Mouse (Mus musculus): ENCODE measurements around the gene Dnajc1. TPM values are rescaled to one million over a fixed set of nuclear protein-coding genes. Genes with fewer than 3 reads are reported as not detected.

Gene Dnajc1
- total RNA-seq, 4 experiments from 2014 or later: 14.1 to 17.2 (median 15.5) TPM

DNA sequence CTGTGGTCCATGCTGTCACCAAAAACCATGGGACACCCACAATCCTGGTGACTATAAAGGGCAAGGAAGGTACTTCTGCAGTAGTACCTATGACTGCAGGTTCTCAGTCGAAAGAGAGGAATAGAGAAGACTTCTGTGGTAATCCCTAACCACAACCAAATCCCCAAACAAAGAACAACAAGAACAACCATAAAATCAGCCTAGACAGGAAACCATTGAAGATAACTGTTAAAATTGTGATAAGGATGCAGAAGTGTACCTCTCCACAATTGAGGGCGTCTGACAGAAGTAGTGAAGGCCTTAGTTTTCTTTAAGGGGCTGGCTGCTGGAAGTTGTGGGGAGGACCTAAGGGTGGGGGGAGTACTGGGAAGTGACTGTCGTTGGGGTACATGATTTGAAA is 91.7 kb downstream of the Dnajc1 start:
- DNase-seq (ENCODE audit: low spot score): no peak

DNA sequence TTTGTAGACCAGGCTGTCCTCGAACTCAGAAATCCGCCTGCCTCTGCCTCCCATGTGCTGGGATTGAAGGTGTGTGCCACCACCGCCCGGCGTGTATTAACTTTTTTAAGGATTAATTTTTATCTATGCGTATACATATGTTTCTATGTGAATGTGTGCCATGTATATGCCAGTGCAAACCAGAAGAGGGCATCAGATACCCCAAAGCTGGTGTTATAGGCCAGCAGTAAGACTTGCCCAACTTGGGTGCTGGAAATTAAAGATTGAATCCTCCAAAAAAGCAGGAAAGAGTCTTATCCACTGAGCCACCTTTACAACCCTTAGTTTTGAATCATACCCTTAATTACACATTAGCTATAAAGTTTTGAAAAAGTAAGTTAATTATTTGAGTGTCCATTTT is 107.5 kb downstream of the Dnajc1 start:
- DNase-seq (ENCODE audit: low spot score): no peak

- no peak for DNase-seq (ENCODE audit: low spot score)
Measured at GRCm38 (mm10) chr2:18265736-18266135, 126.9 kb downstream of the Dnajc1 start.

- no peak for DNase-seq (ENCODE audit: low spot score)
Measured at GRCm38 (mm10) chr2:18264579-18264978, 128.1 kb downstream of the Dnajc1 start.

DNA sequence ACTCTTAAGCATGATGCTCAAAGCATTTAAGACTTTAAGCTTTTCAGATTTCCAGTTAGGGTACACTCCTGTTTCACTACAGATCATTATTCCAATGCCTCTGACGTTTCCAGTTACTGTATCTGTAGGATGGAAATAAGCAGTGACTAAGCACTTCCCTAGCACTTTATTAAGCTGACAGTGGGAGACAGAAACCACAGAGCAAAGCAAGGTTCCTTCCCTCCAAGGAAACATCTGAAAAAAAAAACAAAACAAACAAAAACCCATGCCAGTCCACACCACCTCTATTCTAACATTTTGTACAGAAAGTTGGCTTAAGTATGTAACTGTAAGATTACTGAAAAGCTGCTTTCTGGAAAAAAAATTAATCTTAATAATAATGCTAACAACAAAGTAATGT is 130.3 kb downstream of the Dnajc1 start:
- DNase-seq (ENCODE audit: low spot score): no peak

DNA sequence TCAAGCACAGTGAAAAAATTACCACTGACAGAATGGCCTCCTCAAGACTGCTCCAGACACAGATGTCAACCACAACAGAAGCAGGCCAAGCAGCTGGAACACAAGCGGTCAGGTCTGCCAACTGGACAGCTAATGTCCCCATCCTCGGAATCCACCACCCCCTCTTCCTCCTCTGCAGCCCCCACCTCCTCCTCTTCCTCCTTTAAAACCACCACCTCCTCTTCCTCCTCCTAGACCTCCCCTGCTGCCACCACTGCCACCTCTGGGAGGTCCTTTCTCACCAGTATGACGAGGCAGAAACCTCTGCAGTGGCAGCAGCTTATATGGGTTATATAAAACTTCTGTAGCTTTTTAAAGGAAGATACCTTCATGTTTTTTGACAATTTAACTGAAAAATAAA is 143.4 kb downstream of the Dnajc1 start:
- no peak for DNase-seq (ENCODE audit: low spot score)

- no peak for DNase-seq (ENCODE audit: low spot score)
Measured at GRCm38 (mm10) chr2:18235524-18235923, 157.1 kb downstream of the Dnajc1 start.

DNA sequence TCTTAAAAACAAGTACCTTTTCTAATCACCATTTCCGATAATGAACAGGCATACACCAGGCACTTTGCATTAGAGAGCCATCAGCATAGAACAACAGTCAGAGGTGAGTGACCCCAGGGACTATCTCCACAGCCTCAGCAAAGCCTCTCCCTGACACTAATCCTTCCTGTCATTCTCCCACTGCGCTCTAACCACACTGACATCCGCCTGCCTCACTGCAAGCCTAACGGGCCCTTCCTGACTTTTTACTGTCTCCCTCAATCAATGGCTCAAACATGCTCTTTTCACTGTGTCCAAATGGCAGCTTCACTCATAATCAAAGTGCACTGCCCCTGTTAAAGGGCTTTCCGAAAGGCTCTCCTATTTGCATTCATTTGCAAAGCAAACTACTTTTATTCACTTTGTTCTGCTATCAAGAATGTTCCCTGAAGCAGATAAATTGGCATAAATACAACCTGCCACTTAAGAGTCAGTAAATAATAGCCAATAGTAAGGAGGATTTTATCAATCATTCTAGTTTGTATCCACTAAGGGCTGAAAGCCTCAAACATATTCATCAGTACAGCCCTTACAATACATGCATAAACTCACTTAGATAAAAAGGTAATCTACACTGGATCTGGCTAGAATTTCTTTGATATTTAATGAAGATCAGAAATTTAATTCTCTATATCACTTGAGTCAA is 159.6 kb downstream of the Dnajc1 start:
- no peak for DNase-seq (ENCODE audit: low spot score)

- no peak for DNase-seq (ENCODE audit: low spot score)
Measured at GRCm38 (mm10) chr2:18231143-18231542, 161.5 kb downstream of the Dnajc1 start.

DNA sequence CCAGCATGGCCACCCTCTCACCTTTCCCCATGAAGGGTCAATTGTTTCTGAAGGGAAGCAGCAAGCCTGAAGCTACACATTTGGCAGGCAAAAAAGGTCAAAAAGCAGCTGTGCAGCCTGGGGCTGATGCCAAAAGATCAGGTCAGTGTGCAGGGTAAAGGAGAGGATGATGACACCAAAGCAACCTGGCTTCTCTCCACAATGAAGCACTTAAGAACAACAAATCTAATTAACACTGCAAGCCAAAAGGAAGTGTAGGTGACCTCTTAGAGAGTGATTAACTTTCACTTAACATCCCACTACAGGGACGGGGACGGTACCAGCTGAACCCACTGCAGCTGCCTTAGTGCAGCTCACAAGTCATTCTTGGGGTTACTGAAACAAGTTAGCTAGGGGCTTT is 163.4 kb downstream of the Dnajc1 start:
- DNase-seq (ENCODE audit: low spot score): peak; percentile 42

DNA sequence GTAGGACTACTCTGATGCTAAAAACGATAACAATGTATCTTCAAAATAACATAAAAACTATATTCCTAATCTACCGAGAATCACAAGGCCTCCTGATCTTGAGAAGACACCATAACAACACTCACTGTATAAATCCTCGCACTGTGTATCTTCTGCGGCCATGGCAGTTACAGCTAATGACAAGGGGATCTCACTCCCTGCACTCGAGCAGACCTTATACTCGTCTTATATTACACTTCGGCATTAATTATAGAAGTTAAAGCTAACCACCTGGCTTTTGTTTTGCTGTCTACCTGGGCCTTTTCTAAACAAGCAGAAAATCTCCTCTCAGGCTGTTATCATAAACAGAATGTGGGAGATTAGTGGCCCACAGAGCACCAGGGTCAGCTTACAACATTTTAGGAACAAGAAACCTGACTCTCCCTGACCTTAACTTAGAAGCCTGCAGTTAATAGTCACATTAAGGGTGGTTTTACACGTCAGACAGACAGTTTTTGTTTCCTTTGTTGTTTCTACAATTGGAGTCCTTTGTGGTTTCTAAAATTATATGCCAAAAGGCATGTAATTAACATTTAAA is 164.1 kb downstream of the Dnajc1 start:
- no peak for DNase-seq (ENCODE audit: low spot score)

DNA sequence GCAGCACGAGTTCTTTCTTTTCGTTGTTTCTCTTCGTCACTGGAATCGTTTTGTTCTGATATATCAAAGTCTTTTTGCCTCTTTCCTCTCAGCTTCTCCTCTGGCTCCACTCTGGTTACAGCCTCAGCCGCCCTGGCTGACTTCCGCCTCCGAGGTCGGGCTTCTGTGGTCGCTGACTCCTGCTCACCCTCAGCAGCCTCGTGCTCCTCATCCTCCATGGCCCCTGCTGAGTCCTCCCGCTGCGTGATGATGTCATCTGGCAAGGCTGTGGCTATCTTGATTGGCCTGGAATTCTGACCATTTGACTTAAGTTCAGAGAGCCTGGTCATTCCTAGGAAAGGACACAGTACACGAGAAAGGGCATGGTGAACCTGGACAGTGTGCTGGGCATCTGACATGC is 173.1 kb downstream of the Dnajc1 start:
- DNase-seq (ENCODE audit: low spot score): no peak

- peak; percentile 53 for DNase-seq (ENCODE audit: low spot score)
Measured at GRCm38 (mm10) chr2:18219136-18219535, 173.5 kb downstream of the Dnajc1 start.

- DNase-seq (ENCODE audit: low spot score): no peak
Measured at GRCm38 (mm10) chr2:18218500-18218899, 174.1 kb downstream of the Dnajc1 start.

DNA sequence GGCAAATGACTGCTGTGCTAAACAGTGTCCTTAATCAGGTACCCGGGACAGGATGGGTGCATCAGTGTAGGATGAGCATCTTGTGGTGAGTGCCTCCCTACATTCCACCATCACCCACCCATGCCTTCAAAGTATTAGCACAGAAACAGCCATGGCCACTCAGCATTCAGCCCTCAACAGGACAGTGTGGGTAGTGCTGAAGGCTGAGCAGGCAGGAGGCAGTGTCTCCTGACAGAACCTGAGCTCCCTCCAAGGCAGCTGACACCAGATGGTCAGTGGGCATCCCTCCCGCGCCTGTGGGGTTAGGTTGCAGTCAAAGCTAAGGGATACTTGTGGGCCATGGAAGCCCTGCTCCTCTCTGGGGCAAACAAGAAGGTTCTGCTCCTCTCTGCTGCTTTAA is 174.8 kb downstream of the Dnajc1 start:
- DNase-seq (ENCODE audit: low spot score): peak; percentile 32

DNA sequence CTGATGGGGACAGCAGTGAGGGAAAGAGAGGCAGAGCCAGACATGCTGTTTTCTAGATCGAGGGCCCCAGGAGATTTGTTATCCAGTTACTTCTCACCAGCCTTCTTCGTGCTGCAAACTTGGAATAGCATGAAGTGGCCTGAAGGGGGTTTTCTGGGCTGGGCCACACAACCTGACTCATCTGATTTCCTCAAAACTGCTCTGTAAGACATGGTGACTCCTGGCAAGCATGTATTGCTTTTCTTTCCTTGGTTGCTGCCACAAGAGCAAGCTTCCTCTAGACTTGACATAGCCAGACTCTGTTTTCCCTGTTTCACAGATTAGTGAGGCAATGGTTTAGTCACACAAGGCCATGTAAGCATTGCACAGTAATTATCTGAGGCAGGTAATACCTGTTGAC is 178.6 kb downstream of the Dnajc1 start:
- DNase-seq (ENCODE audit: low spot score): no peak

GRCm38 (mm10) chr2:18209948-18210347 is 182.7 kb downstream of the Dnajc1 start:
- no peak for DNase-seq (ENCODE audit: low spot score)

GRCm38 (mm10) chr2:18209211-18209823 is 183.3 kb downstream of the Dnajc1 start:
- no peak for DNase-seq (ENCODE audit: low spot score)

DNA sequence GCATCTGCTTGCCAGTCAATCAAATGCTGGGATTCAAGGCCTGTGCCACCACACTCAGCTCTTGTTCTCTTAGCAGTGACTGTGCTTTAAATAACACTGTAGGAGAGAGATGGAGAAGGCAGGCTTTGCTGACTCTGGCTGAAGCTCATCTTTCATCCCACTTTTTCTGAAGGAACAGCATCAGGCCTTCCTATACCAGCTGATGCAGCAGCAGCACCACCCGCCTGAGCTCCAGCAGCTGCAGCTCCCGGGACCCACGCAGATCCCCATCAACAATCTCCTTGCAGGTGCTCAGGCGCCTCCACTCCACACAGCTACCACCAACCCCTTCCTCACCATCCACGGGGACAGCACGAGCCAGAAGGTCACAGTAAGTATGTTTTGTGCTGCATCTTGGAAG is 184.1 kb downstream of the Dnajc1 start:
- DNase-seq (ENCODE audit: low spot score): no peak

GRCm38 (mm10) chr2:18206811-18207210 is 185.8 kb downstream of the Dnajc1 start:
- no peak for DNase-seq (ENCODE audit: low spot score)

DNA sequence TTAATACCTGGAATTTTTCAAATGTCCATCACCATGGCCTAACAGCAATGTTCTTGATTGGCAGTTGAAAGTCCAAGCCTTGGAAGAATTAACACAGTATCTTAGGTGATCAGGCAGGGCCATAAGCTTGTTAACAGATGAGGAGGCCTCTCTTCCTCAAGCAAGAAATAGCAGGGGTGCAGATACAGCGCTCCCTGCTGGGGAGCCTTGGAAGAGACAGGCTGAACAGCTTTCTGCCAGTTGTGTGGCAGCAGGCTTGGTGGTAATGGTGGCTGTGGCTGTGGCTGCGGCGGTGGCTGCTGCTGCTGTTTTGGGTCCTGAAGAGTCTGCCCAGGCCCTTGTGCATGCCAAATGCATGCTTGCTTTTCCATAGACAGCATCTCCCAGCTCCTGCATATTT is 187.5 kb downstream of the Dnajc1 start:
- peak; percentile 60 for DNase-seq (ENCODE audit: low spot score)

- no peak for DNase-seq (ENCODE audit: low spot score)
Measured at GRCm38 (mm10) chr2:18202923-18203322, 189.7 kb downstream of the Dnajc1 start.

DNA sequence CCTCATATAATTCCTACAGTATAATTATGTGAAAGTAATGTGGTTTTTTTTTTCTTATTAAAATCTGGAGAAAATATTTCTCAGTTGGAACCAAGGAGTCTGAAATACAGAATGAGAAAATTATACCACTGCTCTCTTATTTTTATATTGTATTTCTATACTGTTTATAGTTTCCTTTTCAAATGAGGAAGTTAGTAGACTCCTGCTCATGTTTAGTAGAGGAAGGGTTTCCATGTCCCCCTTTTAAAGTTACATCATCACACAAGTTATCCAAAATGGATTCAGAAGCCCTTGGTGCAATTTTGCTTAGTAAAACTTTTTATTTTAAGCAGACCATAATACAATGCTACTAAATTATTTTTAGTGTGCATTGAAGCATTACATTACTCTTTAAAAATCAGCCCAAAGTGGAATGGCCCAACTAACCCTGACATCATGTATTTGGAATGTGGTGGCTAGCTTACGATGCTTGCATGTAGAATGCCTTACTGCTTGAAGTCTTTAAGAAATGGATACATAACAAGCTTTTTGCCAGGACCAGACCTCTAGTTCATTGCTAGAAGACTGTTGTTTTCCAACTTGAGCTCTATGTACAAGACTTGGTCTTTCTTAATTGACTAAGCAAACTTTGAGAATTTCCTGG is 190.7 kb downstream of the Dnajc1 start:
- no peak for DNase-seq (ENCODE audit: low spot score)

All from heart, adult 8-10 months (tissue).